Mouse (Mus musculus) thymus, adult 2 months (tissue): Measurements from ENCODE around the gene Xpnpep1. TPM values are rescaled to one million over a fixed set of nuclear protein-coding genes. Genes with fewer than 3 reads are reported as not detected.

Source experiments
- DNase-seq: peaks from one replicate; pipeline ENCODE4 v3.0.0; 2021
- H3K27ac ChIP-seq: fragments of 200-500 bp; 2 replicates; pipeline ENCODE4 v1.5.1; 2012; ENCODE audit warnings: low read length, control low read depth; ENCODE audit not compliant: control insufficient read depth, insufficient read depth
- H3K27me3 ChIP-seq: fragments of 200-500 bp; 2 replicates; pipeline ENCODE4 v1.6.1; 2012; ENCODE audit warnings: mild to moderate bottlenecking, low read length, moderate library complexity, mixed read lengths; ENCODE audit not compliant: control insufficient read depth, insufficient read depth
- H3K36me3 ChIP-seq: fragments of 200-500 bp; 2 replicates; pipeline ENCODE4 v1.6.1; 2012; ENCODE audit warnings: mild to moderate bottlenecking, low read length, moderate library complexity; ENCODE audit not compliant: control insufficient read depth, insufficient read depth
- H3K4me1 ChIP-seq: fragments of 200-500 bp; replicated peaks from 2 replicates; pipeline ENCODE4 v1.6.1; 2012; ENCODE audit warnings: low read length; ENCODE audit not compliant: control insufficient read depth, insufficient read depth
- H3K4me3 ChIP-seq: fragments of 200-500 bp; 2 replicates; pipeline ENCODE4 v1.5.1; 2012; ENCODE audit warnings: mild to moderate bottlenecking, low read length, control low read depth, moderate library complexity; ENCODE audit not compliant: control insufficient read depth, insufficient read depth
- CTCF ChIP-seq: fragments of 200-500 bp; IDR thresholded peaks from 2 replicates; pipeline ENCODE4 v1.5.1; 2012; ENCODE audit warnings: mild to moderate bottlenecking, control low read depth, low read length, moderate library complexity, borderline replicate concordance; ENCODE audit not compliant: control insufficient read depth, poor library complexity, insufficient read depth; ENCODE audit errors: extremely low read depth
- POLR2A ChIP-seq: fragments of 200-500 bp; IDR thresholded peaks from 2 replicates; pipeline ENCODE4 v1.6.1; 2012; ENCODE audit warnings: mild to moderate bottlenecking, low read length, control low read depth, moderate library complexity; ENCODE audit not compliant: control insufficient read depth, poor library complexity, insufficient read depth; ENCODE audit errors: extremely low read depth
- WGBS: fragments of 180-500 bp; shearing (Covaris S2); methylation state at CpG from one replicate; pipeline ENCODE4 v1.1.7; 2018; 5-methylcytosine and 5-hydroxymethylcytosine counted together
- polyA plus RNA-seq: library from polyadenylated mRNA; depleted of rRNA; stranded (reverse); fragments of >200 nt; gene quantifications from 2 replicates; pipeline ENCODE4 v1.2.3, GENCODE M21; 2012

Gene Xpnpep1
- polyA plus RNA-seq, 1 experiment = 49.6 TPM

DNA sequence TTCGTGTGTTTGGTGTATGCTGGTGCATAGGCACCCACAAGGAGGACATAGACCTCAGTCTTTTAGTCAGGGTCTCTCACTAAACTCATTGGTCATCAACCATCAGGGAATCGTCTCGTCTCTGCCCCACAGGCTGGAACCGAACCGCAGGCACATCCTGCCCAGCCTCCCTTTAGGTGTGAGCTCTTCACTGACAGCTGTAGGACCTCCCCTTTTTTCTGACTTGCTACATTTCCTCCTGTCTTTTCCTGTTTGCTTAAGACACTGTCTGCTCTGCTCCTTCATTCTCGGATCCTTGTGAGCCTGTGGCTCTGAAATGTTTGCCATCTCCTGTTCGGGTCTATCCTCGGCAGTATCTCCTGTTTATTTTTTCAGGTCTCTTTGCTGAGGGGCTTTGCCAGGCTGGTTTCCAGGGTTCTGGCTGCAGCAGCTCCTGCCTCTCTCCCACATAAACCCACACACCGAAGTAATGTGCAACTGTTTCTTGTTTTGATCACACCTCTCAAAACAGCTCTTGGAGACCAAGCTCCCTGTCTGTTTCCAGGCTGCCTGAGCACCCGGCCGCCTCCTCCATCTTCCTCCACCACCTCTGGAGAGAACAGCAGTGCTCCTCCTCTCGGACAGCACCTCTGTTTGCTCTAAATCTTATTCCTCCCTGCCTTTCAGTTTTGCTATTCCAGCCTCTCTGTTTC is 60.8 kb downstream of the Xpnpep1 start:
- no peaks in the 10 kb centered on the region for H3K36me3 ChIP-seq
- TF ChIP-seq POLR2A = no peak
- TF ChIP-seq CTCF = no peak
- H3K27ac ChIP-seq = no peak overlapping the region
- peaks cover 6% of the 10 kb centered on the region for H3K4me1 ChIP-seq
- DNase-seq = no peak
- no peaks in the 10 kb centered on the region for H3K27me3 ChIP-seq
- 42% methylated on average over 12 of the region's 12 CpGs for WGBS
- H3K4me3 ChIP-seq = no peak overlapping the region

DNA sequence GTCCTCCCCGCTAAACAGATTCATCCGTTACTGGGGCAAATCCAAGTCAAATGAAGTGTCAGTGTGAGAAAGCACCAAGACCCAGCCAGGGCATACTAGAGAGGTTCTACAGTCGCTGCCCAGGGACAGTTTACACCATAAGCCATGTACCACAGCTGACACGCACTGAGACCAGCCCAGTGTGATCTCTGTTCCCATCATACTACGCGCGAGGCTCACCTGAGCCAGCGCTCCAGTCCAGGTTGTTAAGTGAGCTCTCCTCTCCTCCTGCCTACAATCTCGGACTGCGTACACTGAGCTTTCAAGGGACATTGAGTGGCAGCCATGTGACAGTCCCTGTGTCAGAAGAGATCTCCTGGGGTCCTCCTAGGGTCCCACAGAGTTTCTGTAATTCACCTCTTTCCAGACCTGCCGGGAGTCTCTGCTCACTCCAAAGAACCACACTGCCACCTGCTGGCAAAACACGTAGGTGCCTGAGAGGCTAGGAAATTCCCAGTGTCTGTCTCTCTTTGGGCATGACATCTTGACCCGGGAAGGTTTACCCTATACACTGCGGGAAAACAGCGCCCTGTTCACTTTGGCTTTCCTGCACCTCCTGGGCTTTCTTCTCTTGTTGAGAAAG is 64.3 kb downstream of the Xpnpep1 start:
- Histone ChIP-seq H3K4me3 (no peak overlapping the region), H3K4me1 (peaks cover 6% of the 10 kb centered on the region), H3K36me3 (no peaks in the 10 kb centered on the region), H3K27ac (no peak overlapping the region), H3K27me3 (no peaks in the 10 kb centered on the region)
- 64% methylated on average over 15 of the region's 15 CpGs for WGBS
- peak; percentile 69 for DNase-seq
- TF ChIP-seq POLR2A = no peak
- peak; percentile 17; the same call in 1 of the 2 replicates for TF ChIP-seq CTCF

DNA sequence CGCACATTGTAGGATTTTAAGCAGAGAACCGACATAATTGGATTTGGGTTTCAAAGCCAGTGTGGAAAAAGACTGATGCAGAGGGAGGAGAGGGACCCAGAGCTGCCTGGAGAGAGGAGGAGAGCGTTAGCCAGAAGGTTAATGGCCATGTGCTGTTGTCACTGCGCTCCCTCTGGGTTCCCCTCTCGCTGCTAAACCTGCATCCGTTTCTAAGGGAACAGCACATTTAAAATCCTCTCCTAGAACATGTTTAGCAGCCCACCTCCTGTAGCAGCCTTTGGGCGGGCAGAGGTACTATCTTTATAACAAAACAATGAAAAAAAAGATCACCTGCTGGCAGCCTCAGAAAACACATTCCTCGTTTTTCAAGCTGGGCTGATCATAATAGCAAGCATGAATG is 73.7 kb downstream of the Xpnpep1 start:
- Histone ChIP-seq H3K4me3 (no peak overlapping the region), H3K36me3 (no peaks in the 10 kb centered on the region), H3K4me1 (no peaks in the 10 kb centered on the region), H3K27me3 (no peaks in the 10 kb centered on the region), H3K27ac (no peak overlapping the region)
- no peak for TF ChIP-seq CTCF
- no peak for TF ChIP-seq POLR2A
- WGBS = 90% methylated on average over 8 of the region's 8 CpGs
- DNase-seq = no peak

DNA sequence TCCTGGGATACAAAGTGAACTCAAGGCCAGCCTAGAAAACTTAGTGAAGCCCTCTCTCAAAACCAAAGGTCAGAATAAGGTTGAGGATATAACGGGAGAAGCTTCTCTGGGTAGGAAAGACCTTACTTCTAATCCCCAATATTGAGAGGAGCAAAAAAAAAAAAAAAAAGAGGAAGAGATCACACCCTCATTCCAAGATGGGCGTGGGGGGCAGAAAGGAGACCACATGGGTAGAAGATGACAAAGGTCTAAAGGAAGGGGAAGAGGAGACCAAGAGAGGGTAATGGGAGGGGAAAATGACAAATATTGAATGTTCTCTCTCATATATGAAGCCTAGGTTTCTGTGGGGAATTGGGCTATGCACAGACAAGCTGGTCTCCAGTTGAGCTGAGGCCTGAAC is 77.3 kb downstream of the Xpnpep1 start:
- TF ChIP-seq POLR2A = no peak
- no peak for TF ChIP-seq CTCF
- H3K4me1 ChIP-seq = no peaks in the 10 kb centered on the region
- DNase-seq = no peak
- H3K27me3 ChIP-seq = no peaks in the 10 kb centered on the region
- H3K4me3 ChIP-seq = no peak overlapping the region
- H3K27ac ChIP-seq = no peak overlapping the region
- H3K36me3 ChIP-seq = no peaks in the 10 kb centered on the region
- WGBS = 85% methylated on average over 2 of the region's 2 CpGs

DNA sequence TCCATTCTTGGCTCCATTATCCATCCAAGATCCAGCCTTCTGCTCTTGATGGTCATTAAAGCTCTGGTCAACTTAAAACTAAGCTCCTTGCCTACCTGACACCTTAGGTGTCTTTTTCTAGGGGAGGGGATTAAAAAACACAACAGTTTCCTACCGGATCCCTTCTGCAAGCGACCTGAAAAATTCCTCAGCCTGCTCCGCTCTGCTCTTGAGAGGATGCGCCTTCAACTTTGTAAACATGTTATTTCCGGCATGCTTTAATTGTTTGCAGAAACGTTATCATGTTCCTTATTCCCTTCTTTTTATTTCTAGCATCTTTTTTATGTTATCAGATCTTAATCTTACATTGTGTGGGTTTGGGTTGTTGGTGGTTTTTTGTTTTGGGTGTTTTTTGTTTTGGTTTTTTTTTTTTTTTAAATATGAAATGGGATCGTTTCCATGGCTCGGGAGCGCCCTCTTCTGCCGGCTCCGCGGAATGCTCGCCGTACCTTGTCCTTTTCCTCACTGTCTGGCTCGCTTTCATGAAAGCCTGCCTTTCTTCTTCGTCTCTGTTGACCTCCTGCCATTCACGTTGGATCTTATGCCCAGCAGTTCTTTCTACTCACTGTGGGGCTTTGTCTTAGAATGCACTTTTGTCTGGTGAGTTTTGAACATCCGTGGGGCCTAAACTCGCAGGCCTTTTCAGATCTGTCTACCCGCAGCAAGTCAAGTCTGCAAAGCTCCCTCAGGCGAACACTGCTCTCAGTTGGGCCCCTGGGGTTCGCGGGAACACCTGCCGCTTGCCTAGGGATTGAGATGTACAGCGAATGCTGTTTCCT is 117.1 kb downstream of the Xpnpep1 start:
- Histone ChIP-seq H3K27me3 (no peaks in the 10 kb centered on the region), H3K4me3 (no peak overlapping the region), H3K36me3 (no peaks in the 10 kb centered on the region), H3K27ac (no peak overlapping the region), H3K4me1 (no peaks in the 10 kb centered on the region)
- TF ChIP-seq CTCF = no peak
- TF ChIP-seq POLR2A = no peak
- no peak for DNase-seq
- WGBS = 15% methylated on average over 25 of the region's 25 CpGs

GRCm38 (mm10) chr19:52904182-52904581 is 135.8 kb downstream of the Xpnpep1 start:
- H3K36me3 ChIP-seq = no peaks in the 10 kb centered on the region
- no peak overlapping the region for H3K4me3 ChIP-seq
- H3K4me1 ChIP-seq = no peaks in the 10 kb centered on the region
- H3K27me3 ChIP-seq = no peaks in the 10 kb centered on the region
- DNase-seq = no peak
- TF ChIP-seq CTCF = no peak
- no peak for TF ChIP-seq POLR2A
- WGBS = 27% methylated on average over 2 of the region's 2 CpGs
- H3K27ac ChIP-seq = no peak overlapping the region
